Mouse (Mus musculus): ENCODE measurements around the gene Gm9758. TPM values are rescaled to one million over a fixed set of nuclear protein-coding genes. Genes with fewer than 3 reads are reported as not detected.
"Not testable (repeated sequence)": the region's sequence is repeated elsewhere in the genome, so short reads cannot be mapped to it uniquely, and the experiment has no call there.

Gm9758 gene
- not detected for total RNA-seq (2021)

GRCm38 (mm10) chr5:14914799-14915198, at the start of gene Gm9758:
Gene Gm9758, minus strand, starts transcription at chr5:14914899.
- intact Hi-C loops (cut with DNase I); DNase-seq: not testable (repeated sequence)

- intact Hi-C loops (cut with DNase I); DNase-seq: not testable (repeated sequence)
Measured at GRCm38 (mm10) chr5:14963821-14964220, 49.1 kb upstream of the Gm9758 start.

- intact Hi-C loops (cut with DNase I); DNase-seq: not testable (repeated sequence)
Measured at GRCm38 (mm10) chr5:14961502-14961901, 46.8 kb upstream of the Gm9758 start.

- intact Hi-C loops (cut with DNase I); DNase-seq: not testable (repeated sequence)
Measured at GRCm38 (mm10) chr5:14955928-14956706, 41.4 kb upstream of the Gm9758 start.

- intact Hi-C loops (cut with DNase I); DNase-seq: not testable (repeated sequence)
Measured at GRCm38 (mm10) chr5:14953587-14953986, 38.9 kb upstream of the Gm9758 start.

- intact Hi-C loops (cut with DNase I); DNase-seq: not testable (repeated sequence)
Measured at GRCm38 (mm10) chr5:14952749-14953148, 38.0 kb upstream of the Gm9758 start.

- intact Hi-C loops (cut with DNase I): not testable (repeated sequence)
Measured at GRCm38 (mm10) chr5:14951822-14952221, 37.1 kb upstream of the Gm9758 start.

GRCm38 (mm10) chr5:14947482-14948198, 32.9 kb upstream of the Gm9758 start:
- DNase-seq; intact Hi-C loops (cut with DNase I): not testable (repeated sequence)

More at GRCm38 (mm10) chr5:14951822-14952221, 37.1 kb upstream of the Gm9758 start:
- DNase-seq: not testable (repeated sequence)

GRCm38 (mm10) chr5:14945524-14945923, 30.8 kb upstream of the Gm9758 start:
- DNase-seq; intact Hi-C loops (cut with DNase I): not testable (repeated sequence)

GRCm38 (mm10) chr5:14941043-14941442, 26.3 kb upstream of the Gm9758 start:
- DNase-seq; intact Hi-C loops (cut with DNase I): not testable (repeated sequence)

- intact Hi-C loops (cut with DNase I); DNase-seq: not testable (repeated sequence)
Measured at GRCm38 (mm10) chr5:14938329-14938728, 23.6 kb upstream of the Gm9758 start, which contains the start of gene Speer4e. Gene Speer4e, minus strand, starts transcription at chr5:14938429.

GRCm38 (mm10) chr5:14933721-14934120, 19.0 kb upstream of the Gm9758 start:
- intact Hi-C loops (cut with DNase I); DNase-seq: not testable (repeated sequence)

GRCm38 (mm10) chr5:14927047-14927446, 12.3 kb upstream of the Gm9758 start:
- DNase-seq; intact Hi-C loops (cut with DNase I): not testable (repeated sequence)

GRCm38 (mm10) chr5:14914361-14914760, 338 bp downstream of the Gm9758 start:
- DNase-seq; intact Hi-C loops (cut with DNase I): not testable (repeated sequence)

- DNase-seq; intact Hi-C loops (cut with DNase I): not testable (repeated sequence)
Measured at GRCm38 (mm10) chr5:14903539-14903938, 11.2 kb downstream of the Gm9758 start.

GRCm38 (mm10) chr5:14892242-14892641, 22.5 kb downstream of the Gm9758 start:
- DNase-seq: no peak
- intact Hi-C loops (cut with DNase I): no loop called here

GRCm38 (mm10) chr5:14885291-14885690, 29.4 kb downstream of the Gm9758 start:
- DNase-seq; intact Hi-C loops (cut with DNase I): not testable (repeated sequence)

Measured in left cerebral cortex, postnatal 4 days (tissue).